Mouse (Mus musculus): Measurements from ENCODE around the gene Brca2.

GRCm38 (mm10) chr5:150510451-150511225 is 11.8 kb upstream of the Brca2 start:
- no peak for TF ChIP-seq CTCF (IDR thresholded peaks at IDR 0.05; ENCODE audit: control insufficient read depth, insufficient read depth, insufficient read length)
- no peak for TF ChIP-seq MAX (IDR thresholded peaks at IDR 0.05)
- TF ChIP-seq USF1 (IDR thresholded peaks at IDR 0.05; ENCODE audit: low read depth), result no peak
- no peak for TF ChIP-seq CEBPB (IDR thresholded peaks at IDR 0.05; ENCODE audit: low read depth)
